7 mouse cellular contexts compared by ENCODE assay signal in the genomic region with DNA sequence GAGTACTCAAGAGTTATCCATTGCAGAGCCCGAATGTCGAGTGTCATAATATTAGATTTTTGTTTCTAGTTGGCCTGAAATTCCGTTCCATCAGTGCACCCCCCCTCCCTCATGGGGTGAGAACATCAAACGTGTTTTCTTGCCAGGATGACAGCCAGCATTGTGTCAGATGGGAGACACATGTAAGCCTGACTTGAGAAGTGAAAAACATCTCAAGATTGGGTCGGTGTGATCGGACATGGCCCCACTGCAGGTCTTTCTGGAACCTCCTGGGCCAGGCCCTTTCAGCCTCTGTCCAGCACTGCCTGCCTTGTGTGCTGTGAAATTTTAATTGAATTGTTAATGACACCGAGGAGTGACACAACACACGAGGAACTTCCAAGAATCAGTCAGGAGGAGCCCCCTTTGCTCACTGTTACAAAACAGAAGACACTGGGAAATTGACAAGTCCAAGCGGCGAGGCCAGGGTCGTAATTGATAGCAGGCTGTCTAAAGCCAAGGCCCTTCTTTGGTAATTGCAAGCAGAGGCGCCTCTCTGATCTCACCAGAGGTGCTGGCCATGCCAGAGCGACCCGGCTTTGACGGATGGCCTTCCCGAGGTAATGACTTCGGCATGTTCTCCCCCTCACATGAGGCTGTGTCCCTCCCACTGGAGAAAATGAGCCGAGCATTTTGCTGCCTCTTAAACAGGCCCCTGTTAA.
A peak's percentile ranks its signal among the peaks of the same experiment; 100 is the strongest.
DNase-seq lines count a peak whose midpoint lies in the region; ATAC-seq lines count a peak whose summit lies in the region.

No protein-coding gene starts in this region.

- no peak overlapping the region for H3K9ac ChIP-seq in forebrain, embryonic 13.5 days
- H3K9ac ChIP-seq in limb, embryonic 13.5 days = no peak overlapping the region

- 0 out of 2 replicates have a peak, but pooled peaks have one; percentile 16 for ATAC-seq in forebrain, embryonic 13.5 days
- peak; percentile 57 for ATAC-seq in limb, embryonic 13.5 days (ENCODE audit: low FRiP score, low read depth)

- WGBS in forebrain, embryonic 13.5 days = 7% methylated on average over 18 of the region's 18 CpGs
- 11% methylated on average over 18 of the region's 18 CpGs for WGBS in limb, embryonic 13.5 days

- H3K27me3 ChIP-seq in forebrain, embryonic 13.5 days = peaks cover 68% of the 10 kb centered on the region
- H3K27me3 ChIP-seq in limb, embryonic 13.5 days = peaks cover 11% of the 10 kb centered on the region; the same call in 1 of the 2 replicates

- H3K4me1 ChIP-seq in forebrain, embryonic 13.5 days = peaks cover 19% of the 10 kb centered on the region
- peaks cover 39% of the 10 kb centered on the region for H3K4me1 ChIP-seq in limb, embryonic 13.5 days

- H3K4me3 ChIP-seq in forebrain, embryonic 13.5 days = no peak overlapping the region
- no peak overlapping the region for H3K4me3 ChIP-seq in limb, embryonic 13.5 days

- no peak overlapping the region for H3K4me2 ChIP-seq in forebrain, embryonic 13.5 days
- peak overlapping the region; percentile 43 for H3K4me2 ChIP-seq in limb, embryonic 13.5 days (replicated peaks)

- H3K9me3 ChIP-seq in forebrain, embryonic 13.5 days (replicated peaks) = no peaks in the 10 kb centered on the region
- no peaks in the 10 kb centered on the region for H3K9me3 ChIP-seq in limb, embryonic 13.5 days

- H3K27ac ChIP-seq in forebrain, embryonic 13.5 days = no peak overlapping the region
- H3K27ac ChIP-seq in limb, embryonic 13.5 days = peak overlapping the region; percentile 28; the same call in 1 of the 2 replicates

- DNase-seq in lung, adult 18-20 months = peak; percentile 15 to 36
- no peak for DNase-seq in lung, postnatal 25 days (ENCODE audit: low spot score)
- peak; percentile 24 for DNase-seq in retina, postnatal 1 day
- DNase-seq in layer of hippocampus, adult 9-10 months (ENCODE audit: low spot score) = no peak
- DNase-seq in thymus, postnatal 10 days (ENCODE audit: low spot score in 2 of 2) = no peak

- H3K36me3 ChIP-seq in forebrain, embryonic 13.5 days (ENCODE audit: poor library complexity, severe bottlenecking) = no peaks in the 10 kb centered on the region
- H3K36me3 ChIP-seq in limb, embryonic 13.5 days = no peaks in the 10 kb centered on the region

Comparison
In these comparisons a context has a peak if more than half of its experiments do, and no peak if none do; other contexts are left out.
1. DNase-seq: peak in lung, adult 18-20 months (2 of 2) and retina, postnatal 1 day (single experiment); none in lung, postnatal 25 days (single experiment), layer of hippocampus, adult 9-10 months (single experiment) and thymus, postnatal 10 days (0 of 2).